Mouse (Mus musculus): ENCODE results near the gene Arsg. TPM values are rescaled to one million over a fixed set of nuclear protein-coding genes. Genes with fewer than 3 reads are reported as not detected.

Arsg gene
- total RNA-seq, 2 experiments from 2014 or later, result 4.9 to 6.2 TPM

GRCm38 (mm10) chr11:109578536-109578935, 105.4 kb downstream of the Arsg start:
- no peak for ATAC-seq (ENCODE audit: poor library complexity, severe bottlenecking)

DNA sequence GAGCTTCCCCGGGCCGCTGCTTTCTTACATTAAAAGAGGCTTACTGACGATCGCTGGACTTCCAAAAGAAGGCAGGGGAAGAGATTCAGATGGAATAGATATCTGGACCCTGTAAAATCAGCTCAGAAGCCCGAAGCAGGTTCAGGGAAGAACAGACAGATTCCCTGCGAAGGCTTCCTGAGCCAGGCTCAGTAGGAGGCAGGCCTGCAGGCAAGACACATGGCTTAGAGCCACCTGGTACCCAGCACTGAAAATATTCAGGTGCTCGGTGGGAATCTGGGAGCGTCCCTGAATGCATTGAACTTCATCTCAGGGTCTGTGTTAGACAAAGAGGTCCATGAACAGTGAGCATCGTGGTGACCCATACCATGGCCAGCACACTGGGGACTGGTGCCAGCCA, 106.8 kb downstream of the Arsg start:
- no peak for ATAC-seq (ENCODE audit: poor library complexity, severe bottlenecking)

DNA sequence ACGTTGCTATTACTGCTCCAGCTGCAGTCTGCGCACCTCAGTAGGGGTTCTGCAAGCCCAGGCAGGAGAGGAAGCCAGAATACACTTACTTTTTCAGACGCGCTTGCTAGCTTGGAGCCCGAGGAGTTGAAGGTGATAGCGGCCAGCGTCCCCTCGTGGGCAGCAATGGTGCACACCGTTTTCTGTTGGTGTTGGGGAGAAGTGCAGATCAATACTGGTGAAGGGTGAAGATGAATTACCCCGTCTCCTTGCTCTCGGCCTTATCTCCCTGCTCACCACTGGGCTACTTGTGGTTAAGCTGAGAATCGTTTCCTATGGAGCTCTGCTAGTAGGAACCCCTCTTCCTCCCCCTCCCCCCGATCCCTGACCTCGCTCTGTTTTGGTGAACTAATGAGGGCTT, 110.8 kb downstream of the Arsg start:
- no peak for ATAC-seq (ENCODE audit: poor library complexity, severe bottlenecking)

- peak; percentile 83 for ATAC-seq (ENCODE audit: poor library complexity, severe bottlenecking)
Measured at GRCm38 (mm10) chr11:109584843-109585713, 111.9 kb downstream of the Arsg start.

GRCm38 (mm10) chr11:109586424-109586823, 113.2 kb downstream of the Arsg start:
- no peak for ATAC-seq (ENCODE audit: poor library complexity, severe bottlenecking)

DNA sequence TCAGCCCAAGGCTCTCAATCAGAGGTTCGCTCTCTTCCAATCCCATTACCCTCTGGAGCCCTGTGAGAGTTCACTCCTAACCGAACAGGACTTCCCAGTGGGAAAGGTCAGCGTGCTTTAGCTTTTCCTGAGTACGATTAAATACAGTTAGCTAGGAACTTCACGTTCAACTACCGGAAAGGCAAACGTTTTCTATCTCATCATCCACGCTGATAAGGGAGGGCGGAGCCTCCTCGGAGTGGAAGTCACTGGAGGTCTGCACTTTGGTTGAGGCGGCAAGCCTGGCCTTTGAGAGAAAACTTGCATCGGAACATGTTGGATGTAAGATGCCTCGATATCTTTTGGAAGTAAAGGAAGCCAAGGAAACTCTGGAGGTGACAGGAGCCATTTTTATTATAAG, 113.8 kb downstream of the Arsg start:
- no peak for ATAC-seq (ENCODE audit: poor library complexity, severe bottlenecking)

DNA sequence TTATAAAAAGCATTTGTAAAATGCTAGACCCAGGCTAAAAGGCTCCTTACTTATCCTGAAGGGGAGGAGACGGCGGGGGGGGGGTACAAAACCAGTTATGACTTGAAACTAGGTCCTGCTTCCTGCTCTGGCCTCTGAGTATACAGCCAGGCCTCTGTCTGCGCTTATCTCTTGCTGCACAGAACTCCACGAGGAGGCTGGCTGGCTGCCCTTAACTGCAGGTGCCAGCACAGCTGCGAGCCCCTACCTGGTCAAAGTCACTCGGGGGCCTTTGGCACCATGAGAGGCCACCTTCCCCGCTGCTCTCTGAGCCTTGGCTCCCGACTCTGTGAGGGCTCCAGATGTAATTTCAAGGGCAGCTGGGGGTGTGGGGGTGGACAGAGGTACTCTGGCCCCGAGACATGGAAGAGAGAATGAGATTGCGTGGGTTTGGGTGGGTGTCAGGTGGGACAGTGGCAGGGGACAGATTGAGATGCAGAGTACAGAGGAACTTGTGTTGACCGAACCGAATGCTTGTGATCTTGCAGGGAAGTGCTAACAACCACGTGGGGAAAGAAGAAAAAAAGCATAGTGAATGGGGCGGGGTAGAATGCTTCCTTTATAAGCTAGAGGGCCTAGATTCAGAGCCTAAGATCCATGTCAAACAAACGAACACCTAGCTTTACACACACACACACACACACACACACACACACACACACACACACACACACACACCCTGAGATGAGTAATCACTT, 114.6 kb downstream of the Arsg start:
- peak; percentile 45 for ATAC-seq (ENCODE audit: poor library complexity, severe bottlenecking)

GRCm38 (mm10) chr11:109590012-109590411, 116.8 kb downstream of the Arsg start:
- no peak for ATAC-seq (ENCODE audit: poor library complexity, severe bottlenecking)

DNA sequence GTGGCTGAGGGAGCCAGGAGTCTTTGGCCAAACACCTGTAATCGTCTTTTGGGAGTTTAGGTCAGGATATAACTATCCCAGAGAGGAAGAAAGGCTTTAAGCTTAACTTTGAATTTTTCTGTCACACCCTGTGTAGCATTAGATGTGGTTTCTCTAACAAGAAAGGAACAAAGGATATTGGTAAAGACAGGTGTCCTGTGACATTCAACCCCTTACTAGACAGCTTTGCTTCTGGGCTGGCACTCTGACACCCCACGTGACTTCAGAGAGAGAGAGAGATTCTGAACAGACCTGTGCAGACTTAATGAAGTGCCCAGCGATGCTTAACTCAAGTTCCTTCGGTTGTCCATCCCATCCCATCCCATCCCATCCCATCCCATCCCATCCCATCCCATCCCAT, 118.3 kb downstream of the Arsg start:
- no peak for ATAC-seq (ENCODE audit: poor library complexity, severe bottlenecking)

- no peak for ATAC-seq (ENCODE audit: poor library complexity, severe bottlenecking)
Measured at GRCm38 (mm10) chr11:109593200-109593981, 120.2 kb downstream of the Arsg start.

DNA sequence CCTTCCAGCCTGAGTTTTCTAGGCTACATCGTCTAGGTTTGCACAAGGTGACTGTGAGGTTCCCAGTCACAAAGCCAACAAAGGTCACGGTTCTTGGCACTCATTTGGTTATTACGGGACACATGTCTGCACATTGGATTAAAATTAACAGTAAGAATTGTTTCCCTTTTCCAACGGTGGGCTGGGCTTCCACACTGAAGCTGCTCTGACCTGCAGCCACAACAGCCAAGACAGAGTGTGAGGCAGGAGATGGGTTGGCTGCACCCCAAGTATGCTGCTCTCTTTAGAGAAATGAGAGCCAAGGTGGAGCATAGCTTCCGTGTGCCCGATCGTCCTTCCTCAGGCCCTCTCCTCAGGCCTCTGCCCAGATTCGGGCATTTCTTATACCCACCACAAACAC, 121.6 kb downstream of the Arsg start:
- no peak for ATAC-seq (ENCODE audit: poor library complexity, severe bottlenecking)

GRCm38 (mm10) chr11:109598778-109599570, 125.8 kb downstream of the Arsg start:
- no peak for ATAC-seq (ENCODE audit: poor library complexity, severe bottlenecking)

GRCm38 (mm10) chr11:109607600-109607999, 134.4 kb downstream of the Arsg start:
- no peak for ATAC-seq (ENCODE audit: poor library complexity, severe bottlenecking)

- ATAC-seq (ENCODE audit: poor library complexity, severe bottlenecking), result no peak
Measured at GRCm38 (mm10) chr11:109608976-109609625, 135.9 kb downstream of the Arsg start.

DNA sequence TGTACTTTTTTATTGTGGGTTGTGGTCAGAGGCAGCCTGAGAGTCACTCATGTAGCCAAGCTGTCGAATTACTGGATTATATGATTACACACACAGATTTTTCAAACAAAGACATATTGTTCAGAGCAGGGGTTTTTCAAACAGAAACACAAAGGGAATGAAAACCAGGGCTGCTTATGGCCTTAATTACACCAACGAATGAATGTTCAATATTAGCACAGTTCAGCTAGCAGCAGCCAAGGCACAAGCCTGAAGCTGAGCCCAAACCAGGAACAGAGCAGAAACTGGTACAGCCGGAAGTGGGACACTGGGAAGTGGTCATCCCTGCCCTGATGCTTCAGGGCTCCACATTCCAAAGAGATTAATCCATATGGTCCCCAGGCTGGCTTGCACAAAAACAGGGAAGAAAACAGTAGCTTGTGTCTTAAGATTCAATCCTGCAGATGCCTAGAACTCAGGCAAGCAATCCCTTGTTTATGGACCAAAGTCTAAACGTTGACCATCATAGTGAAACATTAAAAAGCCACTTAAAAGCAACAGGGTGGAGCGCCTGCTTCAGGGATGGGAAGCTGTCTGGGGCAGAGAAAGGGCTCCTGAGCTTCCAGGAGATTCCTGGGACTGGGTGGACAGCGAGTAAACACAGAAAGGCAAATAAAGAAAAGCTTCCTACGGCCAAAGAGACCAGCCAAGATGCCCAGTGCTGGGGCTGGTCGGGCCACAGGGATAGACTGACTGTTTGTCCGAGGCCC, 137.0 kb downstream of the Arsg start:
- no peak for ATAC-seq (ENCODE audit: poor library complexity, severe bottlenecking)

DNA sequence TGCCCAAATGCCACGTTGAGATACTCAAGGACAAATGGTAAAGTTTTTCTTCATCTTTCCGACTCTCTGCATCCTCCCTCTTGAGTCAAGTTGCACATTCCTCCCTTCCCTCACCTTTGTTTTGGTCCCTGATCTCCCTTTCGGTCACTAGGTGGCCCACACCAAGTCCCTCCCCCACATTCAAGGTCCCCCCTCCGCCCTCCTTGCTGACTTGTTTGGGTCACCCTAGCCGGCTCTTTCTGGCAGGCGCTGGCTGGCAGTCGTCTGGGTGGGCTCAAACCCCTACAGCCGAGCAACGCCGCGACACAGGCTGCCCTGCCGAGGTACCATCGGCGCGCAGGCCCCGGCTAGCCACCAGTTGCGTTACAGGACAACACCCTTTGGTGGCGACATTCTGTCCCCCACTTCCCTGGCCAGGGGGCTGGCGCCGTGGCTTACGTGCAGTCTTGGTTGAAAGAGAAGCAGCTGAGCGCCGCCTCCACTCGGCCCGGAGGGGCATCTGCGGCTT, 137.7 kb downstream of the Arsg start:
- peak; percentile 32 for ATAC-seq (ENCODE audit: poor library complexity, severe bottlenecking)

DNA sequence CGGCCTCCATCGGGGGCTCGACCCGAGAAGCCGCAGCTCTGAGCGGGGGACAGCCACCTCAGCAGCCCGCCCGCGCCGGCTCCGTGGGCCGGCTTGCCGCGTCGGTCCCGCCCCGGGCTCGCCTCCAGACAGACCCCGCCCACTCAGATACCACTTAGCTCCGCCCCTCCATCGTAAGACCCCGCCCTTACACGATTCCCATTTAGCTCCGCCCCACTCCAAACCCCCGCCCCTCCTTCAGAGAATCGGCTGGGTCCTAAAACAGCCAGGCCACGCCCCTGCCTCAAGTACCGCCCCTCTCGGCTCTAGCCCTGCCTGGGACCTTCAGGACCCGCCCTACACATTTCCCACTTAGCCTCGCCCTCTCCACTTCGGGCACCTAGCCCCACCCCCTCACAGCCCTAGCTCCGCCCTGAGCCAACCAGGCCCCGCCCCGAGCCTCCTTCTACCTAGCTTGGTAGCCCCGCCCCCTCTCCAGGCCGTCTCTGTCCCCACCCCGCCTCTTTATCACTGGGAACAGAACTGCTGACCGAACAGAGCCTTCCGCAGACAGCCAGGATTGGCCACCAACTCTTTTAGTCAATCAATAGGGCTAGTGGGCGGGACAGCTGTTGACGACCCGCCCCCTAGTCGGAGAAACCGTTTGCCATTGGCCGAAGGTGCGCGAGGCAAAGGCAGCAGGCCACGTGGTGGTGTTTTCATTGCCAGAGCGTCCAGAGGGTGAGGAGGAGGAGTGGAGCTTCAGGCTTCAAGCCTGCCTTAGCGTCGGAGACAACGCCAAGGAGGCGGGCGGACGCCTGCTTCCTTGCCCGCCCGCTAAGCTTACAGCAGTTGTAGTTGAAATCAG, 138.4 kb downstream of the Arsg start, which contains the start of gene Wipi1:
Wipi1 (minus strand) TSS at position 665 of the 847 bp plus-strand sequence.
- peak; percentile 73 for ATAC-seq (ENCODE audit: poor library complexity, severe bottlenecking)

Measured in megakaryocyte, adult 5-6 weeks (primary cell).